Mouse (Mus musculus) urinary bladder, adult 18-20 months (tissue): ENCODE measurements around the gene Gm21985.

Source experiments
- DNase-seq, 2 experiments: peaks; one replicate each; pipeline ENCODE4 v3.0.0; 2022; ENCODE audit warnings: low spot score in 2 of 2, mixed read lengths in 2 of 2

Gene Gm21985

DNA sequence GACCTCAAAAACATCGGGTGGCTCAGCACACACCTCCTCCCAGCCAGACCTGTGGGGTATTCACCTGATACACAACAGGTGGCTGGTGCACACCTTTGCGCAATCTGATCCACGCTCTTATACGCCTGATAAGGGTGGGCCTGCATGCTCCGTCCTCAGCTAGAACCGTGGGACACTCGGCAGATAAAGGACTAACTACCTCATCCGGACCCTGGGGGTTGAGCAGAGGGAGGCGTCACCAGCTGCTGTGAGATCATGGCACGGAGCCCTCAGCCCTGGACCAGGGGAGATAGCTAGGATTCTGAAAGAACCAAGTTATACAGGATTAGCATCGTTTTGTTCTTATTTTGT lies at the start of gene Gm21985:
Gm21985 (plus strand) TSS at position 73 of the 351 bp plus-strand sequence.
- DNase-seq, result peak in 1 of 2 experiments; percentile 55

DNA sequence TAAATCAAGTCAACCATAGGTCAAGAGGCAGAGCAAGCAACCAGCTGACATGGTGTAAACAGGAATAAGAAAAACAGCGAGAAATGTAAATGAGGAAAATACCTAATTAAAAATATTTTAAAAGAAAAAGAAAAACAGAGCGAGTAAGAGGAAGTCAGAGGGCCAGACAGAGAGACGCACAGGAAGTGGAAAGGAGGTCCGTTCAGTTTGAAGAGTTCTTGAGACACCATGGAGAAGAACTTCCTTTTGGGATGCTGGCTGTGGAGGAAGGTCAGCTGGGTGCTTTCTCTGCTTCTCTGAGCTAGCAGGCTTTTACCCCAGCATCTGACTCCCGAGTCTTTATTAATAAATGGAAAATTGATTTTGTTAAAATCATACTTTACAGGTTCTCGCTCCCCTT lies 48.5 kb upstream of the Gm21985 start:
- no peak for DNase-seq

DNA sequence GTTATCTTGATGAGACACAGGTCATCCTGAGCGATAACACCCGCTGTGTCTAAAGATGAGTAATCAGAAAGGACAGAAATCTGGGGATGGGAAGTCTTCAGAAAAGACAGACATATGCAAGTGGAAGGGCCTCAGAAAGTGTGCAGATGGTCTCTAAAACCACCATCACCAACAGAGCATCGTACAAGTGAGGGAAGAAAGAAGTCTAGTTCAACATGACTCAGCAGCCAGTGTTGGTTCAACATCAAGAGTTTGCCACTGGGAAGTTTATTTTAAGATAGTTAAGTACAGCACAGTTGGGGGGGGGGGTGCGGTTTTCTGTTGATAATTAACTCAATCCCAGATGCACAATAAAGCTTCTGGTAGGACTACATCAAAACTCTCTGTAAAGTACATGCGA lies 45.2 kb upstream of the Gm21985 start:
- no peak for DNase-seq

DNA sequence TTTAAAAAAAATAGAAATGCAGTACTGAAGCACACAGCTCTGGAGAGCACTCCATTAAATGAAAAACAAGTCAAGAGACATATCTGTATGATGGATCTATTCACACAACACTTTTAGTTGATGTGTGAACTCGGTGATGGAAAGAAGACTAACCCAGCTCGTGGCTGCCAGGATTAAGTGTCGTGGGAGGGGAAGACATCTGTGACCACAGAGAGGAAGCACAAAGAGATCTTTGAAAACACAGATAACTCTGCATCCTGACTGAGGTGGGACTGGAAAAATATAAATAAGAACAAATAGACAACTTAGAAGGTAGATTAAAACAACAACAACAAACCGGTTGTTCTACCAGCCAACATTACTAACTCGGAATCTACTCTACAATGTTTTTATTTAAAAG lies 43.5 kb upstream of the Gm21985 start:
- DNase-seq, result no peak

DNA sequence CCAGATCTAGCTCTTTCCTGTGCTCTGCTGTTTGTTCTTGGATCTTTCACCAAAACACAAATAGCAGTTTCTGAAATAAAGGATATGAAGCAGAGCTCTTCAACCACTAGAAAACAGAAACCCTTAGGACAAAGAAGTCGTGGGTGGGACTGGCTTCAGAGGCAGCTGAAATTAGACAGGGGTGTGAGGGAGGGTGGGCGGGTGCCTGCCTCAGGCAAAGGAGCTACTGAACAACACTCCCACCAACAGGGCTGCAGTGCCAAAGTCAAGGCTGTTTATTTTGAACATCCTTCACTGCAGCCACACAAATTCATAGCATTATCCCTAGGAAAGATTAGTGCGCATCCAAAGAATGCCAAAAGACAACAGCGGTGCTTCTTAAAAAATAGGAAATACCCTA lies 41.8 kb upstream of the Gm21985 start:
- DNase-seq, result no peak

DNA sequence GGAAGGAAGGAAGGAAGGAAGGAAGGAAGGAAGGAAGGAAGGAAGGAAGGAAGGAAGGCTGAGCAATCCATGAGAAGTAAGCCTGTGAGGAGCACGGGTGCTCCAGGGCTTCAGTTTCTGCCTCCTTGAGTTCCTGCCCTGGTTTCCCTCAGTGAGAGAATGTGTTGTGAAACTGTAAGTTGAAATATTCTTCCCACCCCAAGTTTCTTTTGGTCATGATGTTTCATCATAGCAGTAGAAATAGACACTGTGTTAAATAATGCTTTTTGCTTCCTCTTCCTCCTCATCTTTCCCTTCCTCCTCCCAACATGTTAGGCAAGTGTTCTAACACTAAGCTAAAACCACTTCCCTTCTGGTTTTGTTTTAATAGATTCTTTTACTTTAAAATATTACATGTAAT lies 33.5 kb upstream of the Gm21985 start:
- DNase-seq, result no peak

DNA sequence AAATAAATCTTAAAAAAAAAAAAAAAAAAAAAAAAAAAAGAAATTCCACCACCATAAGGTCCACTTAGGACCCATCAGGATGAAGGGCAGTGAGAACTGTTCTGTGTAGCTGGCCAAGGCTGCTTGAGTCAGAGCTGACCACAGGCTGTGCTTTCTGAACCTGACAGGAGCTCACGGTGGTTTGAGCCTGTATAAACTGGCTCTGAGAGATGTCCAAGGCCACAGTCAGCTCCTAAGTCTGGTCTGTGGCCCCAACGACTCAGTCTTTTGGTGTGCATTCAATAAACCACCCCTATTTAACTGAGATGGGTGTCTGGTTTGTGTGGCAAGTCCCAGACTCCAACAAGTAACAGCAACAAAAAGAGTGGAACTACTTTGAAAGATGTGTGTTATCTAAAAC lies 29.5 kb upstream of the Gm21985 start:
- no peak for DNase-seq

DNA sequence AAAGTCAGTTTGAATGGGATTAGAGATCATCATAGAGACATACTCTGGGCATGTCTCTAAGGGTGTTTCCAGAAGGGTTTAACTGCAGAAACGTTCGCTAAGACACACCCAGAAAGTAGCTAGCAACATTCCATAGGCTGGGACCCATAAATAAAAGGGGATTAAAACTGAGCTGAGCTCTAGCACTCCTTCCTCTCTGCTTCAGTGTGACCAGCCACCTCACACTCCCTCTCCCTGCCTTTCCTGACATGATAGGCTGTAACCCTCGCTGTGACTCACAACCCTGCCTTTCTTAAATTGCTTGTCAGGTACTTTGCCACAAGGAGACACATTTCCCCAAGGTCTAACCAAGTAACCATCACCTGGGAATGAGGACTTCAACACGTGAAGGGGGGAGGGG lies 28.1 kb upstream of the Gm21985 start:
- no peak for DNase-seq

DNA sequence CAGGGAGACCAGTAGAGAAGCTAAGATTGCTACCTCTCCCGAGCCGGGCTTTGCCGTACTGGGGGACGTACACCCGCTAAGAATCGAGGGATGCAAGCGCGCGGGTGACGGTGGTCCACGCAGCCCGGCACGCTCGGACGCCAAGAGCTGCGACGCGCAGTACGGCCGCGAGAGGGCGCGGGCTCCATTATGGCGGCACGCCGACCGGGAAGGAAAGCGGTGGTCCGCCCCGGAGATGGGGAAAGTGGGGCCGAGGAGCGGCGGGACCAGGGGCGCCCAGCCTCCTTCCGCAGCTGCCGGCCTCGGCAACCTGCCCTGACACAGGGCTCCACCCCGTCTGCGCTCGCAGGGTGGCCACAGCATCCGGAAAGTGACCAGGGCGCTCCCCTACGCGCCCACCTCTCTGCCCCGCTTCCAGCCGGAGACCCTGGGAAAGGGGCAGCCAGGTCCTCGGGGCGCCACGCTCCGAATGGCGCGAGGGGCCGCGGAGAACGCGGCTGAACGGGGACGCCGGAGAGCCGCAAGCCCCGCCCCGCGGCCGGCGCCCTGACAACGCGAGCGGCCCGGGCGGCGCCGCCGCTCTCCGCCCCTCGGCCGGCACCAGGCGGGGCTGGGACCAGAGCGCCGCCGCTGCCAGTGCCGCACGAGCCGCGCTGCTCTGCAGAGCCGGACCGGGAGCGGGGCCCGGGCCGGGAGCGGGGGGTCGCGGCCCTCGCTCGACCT lies 26.7 kb upstream of the Gm21985 start, which contains the start of gene Lpcat4:
Lpcat4 (plus strand) TSS at position 257 of the 723 bp plus-strand sequence.
- DNase-seq, result peak; percentile 68 to 86

DNA sequence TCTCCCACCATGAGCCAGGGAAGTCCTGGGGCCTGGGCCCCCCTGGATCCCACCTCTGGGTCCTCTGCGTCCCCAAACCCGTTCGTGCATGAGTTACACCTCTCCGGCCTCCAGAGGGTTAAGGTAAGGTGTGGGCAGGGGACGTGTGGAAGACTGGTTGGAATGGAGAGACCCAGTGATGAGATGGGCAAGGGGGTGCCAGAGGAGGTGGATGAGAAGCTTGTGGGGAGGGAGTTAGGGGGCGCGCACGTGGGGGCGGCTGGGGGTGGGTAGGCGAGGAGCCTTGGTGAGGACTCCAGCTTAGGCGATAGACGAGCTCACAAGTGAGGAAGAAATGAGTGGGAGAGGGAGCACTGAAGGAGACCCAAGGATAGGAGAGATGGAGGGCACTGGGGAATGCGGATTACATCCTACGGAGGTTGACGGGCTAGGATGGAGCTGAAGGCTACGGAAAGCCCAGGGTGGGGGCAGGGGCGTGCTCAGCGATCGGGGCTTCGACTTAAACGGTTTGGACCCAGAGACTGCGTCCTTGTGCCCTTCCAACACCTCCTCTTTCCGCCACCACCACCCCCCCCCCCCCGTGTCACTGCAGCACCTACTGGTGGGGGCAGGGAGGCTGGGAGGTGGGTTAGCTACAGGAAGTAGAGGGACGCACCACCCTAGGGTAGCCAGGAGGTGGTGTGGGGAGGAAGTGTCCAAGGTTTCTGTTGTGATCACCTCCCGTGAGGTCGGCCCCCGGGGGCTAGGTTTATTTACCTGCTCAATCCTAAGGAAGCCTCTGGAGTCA lies 26.0 kb upstream of the Gm21985 start:
- no peak for DNase-seq

DNA sequence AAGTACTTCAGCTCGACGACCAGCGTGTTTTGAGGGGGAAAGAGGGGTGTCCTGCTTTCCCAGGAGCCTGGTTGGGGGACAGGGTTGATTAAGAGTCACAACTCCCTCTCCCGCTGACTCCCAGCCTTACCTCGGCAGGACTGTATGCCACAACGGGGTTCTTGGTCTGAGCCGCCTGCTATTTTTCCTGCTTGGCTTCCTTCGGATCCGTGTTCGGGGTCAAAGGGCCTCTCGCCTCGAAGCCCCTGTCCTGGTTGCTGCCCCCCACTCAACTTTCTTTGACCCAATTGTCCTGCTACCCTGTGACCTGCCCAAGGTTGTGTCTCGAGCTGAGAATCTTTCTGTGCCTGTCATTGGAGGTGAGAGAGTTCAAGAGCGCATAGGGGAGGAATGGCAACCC lies 24.3 kb upstream of the Gm21985 start:
- no peak for DNase-seq

DNA sequence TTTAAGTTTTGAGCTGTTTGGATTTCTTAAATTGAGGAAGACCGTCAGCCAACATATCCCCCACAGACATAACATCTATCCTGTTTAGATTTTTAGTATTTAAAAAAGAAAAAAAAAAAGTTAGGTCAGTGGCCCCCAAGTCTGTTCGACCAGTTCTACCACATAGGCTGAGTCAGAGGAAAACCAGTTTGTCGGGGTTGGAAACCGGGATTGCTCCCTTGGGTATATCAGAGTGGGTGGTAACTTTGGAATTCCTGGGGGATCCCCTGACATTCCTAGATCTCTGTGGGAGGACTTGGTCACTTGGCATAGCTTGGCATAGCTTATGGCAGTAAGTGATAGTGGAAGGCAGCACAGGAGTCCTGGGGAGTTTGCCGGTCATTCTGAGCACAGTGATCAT lies 20.8 kb upstream of the Gm21985 start:
- DNase-seq, result no peak

DNA sequence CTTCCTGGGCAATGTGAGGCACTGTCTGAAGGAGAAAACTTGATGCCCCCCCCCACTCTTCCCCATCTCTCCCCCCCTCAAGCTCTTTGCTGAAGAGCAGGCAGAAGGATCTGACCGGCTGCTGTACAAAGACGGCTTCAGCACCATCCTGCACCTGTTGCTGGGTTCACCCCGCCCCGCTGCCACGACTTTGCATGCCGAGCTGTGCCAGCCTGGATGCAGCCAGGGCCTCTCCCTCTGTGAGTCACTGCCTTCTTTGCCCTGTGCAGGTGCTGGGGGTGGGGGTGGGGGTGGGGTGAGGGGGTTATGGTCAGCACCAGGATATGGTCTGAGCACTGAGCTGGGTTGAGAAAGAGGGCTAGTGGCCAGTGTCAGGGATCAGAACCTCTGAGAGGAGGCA lies 19.9 kb upstream of the Gm21985 start:
- DNase-seq, result no peak

DNA sequence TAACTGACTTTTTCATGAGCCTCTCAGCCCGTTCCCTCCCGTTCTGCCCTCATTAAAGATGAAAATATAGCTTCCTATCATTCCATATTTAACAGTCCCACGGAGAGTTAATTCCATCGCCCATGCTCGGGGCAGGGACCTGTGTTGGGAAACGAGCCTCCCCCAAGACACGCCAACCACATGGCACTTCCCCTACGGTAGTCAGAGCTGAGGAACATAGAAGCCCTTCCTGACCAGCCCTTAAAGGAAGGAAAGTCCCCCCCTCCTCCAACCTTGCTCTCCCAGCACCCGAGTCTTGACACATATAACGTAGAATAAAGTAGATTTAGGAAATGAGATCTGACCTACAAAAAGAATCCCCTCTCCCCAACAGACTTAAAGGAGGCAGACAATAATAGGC lies 18.8 kb upstream of the Gm21985 start:
- DNase-seq, result no peak

DNA sequence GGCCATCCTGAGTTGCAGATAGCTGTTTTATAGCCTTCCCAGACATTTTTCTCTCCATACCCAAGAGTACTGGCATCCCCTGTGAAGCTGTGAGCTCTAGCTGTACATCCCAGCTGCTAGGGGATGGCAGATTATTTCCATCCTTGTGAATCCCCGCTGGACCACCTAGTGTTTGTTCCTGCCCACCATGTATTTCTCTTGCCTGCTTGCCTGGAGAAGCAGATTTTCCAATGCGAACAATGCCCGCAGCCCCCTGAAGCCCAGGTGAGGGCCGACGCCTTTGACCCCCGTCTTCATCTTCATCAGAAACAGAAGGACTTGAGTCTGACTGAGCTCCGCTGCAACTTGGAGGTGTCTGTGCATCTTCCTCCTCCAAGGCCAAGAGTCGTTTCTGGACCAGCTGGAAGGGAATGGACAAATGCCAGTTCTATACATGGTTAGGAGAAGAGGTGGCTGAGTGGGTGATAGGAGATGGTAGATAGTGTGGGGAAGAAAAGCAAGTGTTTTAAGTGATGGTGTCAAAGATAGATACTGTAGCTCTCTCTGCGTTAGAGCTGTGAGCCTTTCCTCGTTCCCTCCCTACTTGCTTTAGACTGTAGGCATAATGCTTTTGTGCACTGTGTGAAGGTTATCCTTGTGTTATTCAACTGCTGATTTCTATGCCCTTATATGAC lies 16.2 kb upstream of the Gm21985 start:
- DNase-seq, result no peak

DNA sequence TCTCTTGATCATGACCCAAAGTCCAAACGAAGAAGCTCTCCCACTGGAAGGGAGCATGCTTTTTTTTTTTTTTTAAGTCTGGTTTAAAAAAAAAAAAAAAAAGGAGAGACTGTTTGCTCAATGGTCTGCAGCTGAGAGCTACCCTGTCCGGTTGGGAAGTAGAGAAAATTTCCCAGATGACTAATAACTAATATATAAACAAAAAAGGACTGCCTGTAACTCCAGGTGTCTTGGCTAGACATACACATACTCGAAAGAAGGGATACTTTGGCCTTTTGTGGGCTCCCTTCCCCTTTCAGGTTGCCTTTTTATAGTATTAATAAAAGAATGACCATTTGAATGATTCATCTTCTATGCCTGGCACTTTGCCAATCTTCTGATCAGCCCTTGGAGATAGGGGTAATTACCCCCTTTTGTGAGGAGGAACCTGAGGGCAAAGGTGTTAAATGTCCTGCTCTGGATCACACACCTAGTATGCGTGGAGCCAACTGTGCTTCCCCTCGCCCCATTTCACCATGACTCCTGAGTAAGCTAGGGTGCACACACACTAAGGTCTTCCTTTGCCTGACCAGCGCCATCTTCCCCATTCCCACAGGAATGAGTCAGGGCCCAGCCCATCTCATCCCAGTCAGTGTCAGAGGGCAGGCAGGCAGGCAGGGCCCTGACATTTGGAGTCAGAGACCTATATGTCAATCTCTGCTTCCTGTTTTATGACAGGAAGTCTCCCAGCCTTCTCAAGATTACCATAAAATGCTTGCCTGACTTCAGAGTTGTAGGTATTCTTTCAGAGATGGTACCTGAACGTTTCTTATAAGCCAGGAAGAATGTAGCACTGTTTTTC lies 11.2 kb upstream of the Gm21985 start:
- DNase-seq, result no peak

DNA sequence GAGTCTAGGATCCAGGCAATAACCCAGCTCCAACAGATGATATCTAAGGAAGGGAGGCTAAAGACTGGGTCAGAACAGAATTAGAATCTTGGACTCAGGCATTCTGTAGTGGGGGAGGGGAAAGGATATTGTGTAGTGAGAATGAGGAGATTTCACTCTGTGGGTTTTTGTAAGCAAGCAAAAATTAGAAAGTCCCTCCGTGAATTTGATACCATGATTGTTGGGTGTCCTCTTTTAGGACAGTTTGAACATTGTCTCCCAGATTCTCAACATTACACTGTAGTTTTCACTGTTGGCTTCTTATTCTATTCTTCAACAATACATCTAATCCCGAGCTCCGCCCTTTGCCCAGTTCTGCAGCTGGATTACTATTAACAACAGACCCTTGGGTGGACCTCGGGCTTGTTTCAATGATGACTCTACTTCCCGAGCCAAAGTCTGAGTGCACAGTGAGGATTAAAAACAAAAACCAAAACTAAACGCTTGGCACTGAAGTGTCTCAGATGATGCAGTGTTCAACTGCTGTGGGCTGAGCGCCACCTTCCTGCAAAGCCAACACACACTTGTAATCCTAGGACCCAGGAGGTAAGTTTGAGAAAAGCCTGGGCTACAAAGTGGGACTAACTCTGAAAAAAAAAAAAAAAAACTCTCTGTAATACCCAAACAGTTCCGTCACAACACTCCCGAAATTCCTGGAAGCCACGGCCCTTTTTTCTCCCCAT lies 6.7 kb upstream of the Gm21985 start, which contains the start of gene Nutm1:
Nutm1 (minus strand) TSS at position 51 of the 722 bp plus-strand sequence.
- DNase-seq, result no peak

DNA sequence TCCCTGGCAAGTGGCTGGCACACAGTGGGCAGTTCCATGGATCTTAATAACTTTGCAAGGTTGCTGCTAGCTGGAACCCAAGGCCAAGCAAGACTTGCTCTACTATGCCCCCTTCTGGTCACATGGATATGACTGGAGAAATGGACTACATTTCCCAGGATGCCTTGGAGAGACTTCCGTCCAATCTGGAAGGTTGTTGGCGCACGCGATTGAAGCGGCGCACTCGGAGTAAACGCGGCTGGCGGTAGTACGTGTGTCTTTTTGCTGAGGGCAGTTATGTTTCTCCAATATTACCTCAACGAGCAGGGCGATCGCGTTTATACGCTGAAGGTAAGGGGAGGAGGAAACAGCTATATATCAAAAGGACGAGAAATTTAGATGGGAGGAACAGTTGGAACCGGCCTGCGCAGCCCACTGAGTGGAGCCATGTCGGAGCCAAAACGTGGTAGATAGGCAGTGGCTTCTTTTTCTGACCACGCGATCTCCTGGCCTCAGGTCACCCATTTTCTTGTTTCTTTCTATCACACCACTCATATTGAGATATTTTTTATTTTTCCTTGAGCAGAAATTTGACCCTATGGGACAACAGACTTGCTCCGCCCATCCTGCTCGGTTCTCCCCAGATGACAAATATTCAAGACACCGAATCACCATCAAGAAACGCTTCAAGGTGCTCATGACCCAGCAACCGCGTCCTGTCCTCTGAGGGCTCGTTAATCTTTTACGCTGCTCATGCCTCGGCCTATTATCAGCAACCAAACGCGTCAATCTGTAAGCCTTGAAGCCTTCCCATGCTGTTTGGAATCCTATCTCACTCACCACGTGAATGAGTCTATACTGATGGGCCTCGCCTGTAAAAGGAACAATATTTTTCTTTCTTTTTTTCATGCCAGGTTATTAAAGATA lies 4.1 kb upstream of the Gm21985 start, which contains the start of gene Nop10:
Nop10 (plus strand) TSS at position 179 of the 906 bp plus-strand sequence.
- peak; percentile 60 to 78 for DNase-seq

DNA sequence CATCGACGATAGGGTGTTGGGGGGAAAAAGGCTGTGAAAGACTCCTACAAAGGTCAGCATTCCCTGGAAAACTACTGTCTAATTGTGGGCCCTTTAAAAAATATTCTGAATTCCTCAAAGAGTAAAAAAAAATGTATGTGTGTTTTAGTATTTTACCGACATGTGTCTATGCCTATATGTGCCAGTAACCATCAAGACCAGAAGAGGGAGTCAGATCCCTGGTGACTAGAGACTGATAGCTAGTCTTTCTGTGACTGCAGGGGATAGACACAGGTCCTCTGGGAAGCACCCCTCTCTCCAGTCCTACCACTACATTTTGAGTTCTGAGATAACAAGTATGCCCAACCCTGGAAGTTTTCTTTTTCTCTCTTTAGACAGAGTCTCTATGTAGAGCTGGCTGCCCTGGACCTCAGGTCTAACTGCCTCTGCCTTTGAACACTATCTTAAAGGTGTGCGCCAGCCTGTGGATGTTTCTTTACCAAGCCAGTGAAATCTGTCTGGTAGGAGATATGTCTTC lies 3.3 kb upstream of the Gm21985 start:
- DNase-seq, result no peak

DNA sequence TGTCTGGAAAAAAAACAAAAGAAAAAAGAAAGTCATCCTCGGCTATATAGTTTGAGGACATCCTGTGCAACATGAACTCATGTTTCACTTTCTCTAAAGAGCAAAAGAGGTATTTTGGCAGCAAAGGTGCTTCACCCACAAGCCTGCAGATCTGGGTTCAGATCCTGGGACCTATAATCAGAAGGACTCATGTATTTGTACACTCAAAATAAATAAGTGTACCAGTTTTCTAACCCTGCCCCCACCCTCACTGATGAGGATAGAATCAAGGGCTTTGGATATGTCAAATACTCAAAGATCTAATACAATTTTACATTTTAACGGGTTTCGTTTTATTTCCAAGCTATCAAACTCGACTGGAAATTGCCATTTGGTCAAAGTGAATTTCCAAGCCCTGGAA lies 1.8 kb upstream of the Gm21985 start:
- no peak for DNase-seq
